Mouse (Mus musculus) liver, postnatal 0 days (tissue): ENCODE data around the gene Fbxo22. TPM values are rescaled to one million over a fixed set of nuclear protein-coding genes. Genes with fewer than 3 reads are reported as not detected.
"Not testable (repeated sequence)": the region's sequence is repeated elsewhere in the genome, so short reads cannot be mapped to it uniquely, and the experiment has no call there.

Experiments used
- ATAC-seq: fragments of 200-750 bp; cut with Nextera tagmentation; 2 replicates; pipeline ENCODE4 v1.8.0; 2017; ENCODE audit warnings: mild to moderate bottlenecking, moderate library complexity
- DNase-seq: peaks from one replicate; pipeline ENCODE4 v3.0.0-alpha.2; 2016
- H3K27ac ChIP-seq: fragments of 300-500 bp; sonication (generic); 2 replicates; pipeline ENCODE4 v1.5.1; 2014; ENCODE audit warnings: antibody characterized with exemption, moderate library complexity, mild to moderate bottlenecking, low read depth
- H3K27me3 ChIP-seq: fragments of 300-500 bp; sonication (generic); 2 replicates; pipeline ENCODE4 v1.6.1; 2014; ENCODE audit warnings: low read length, control low read depth, mixed read lengths; ENCODE audit not compliant: insufficient read depth
- H3K36me3 ChIP-seq: fragments of 300-500 bp; sonication (generic); replicated peaks from 2 replicates; pipeline ENCODE4 v1.6.1; 2014; ENCODE audit warnings: mild to moderate bottlenecking, control low read depth, low read length, moderate library complexity, mixed read lengths; ENCODE audit not compliant: insufficient read depth
- H3K4me1 ChIP-seq: fragments of 300-500 bp; sonication (generic); 2 replicates; pipeline ENCODE4 v1.6.1; 2014; ENCODE audit warnings: antibody characterized with exemption, mild to moderate bottlenecking, control low read depth; ENCODE audit not compliant: insufficient read depth
- H3K4me2 ChIP-seq: fragments of 300-500 bp; sonication (generic); 2 replicates; pipeline ENCODE4 v1.6.1; 2014; ENCODE audit warnings: low read depth, mild to moderate bottlenecking, low read length, moderate library complexity, mixed read lengths
- H3K4me3 ChIP-seq: fragments of 300-500 bp; sonication (generic); 2 replicates; pipeline ENCODE4 v1.5.1; 2014; ENCODE audit warnings: low read depth, low read length
- H3K9ac ChIP-seq: fragments of 300-500 bp; sonication (generic); replicated peaks from 2 replicates; pipeline ENCODE4 v1.6.1; 2014; ENCODE audit warnings: mild to moderate bottlenecking, moderate library complexity
- H3K9me3 ChIP-seq: fragments of 300-500 bp; sonication (generic); 2 replicates; pipeline ENCODE4 v1.6.1; 2016; ENCODE audit warnings: mild to moderate bottlenecking, control low read depth, low read length, mixed read lengths
- CTCF ChIP-seq: sonication (generic); IDR thresholded peaks from 2 replicates; pipeline ENCODE4 v1.5.1; 2016; ENCODE audit warnings: antibody characterized with exemption, low read depth
- EP300 ChIP-seq: IDR thresholded peaks from 2 replicates; pipeline ENCODE4 v1.6.1; 2016; ENCODE audit warnings: antibody characterized with exemption, low read depth, mild to moderate bottlenecking
- WGBS: fragments of 180-500 bp; shearing (Covaris S2); extraction: QIAGEN DNeasy Blood & Tissue Kit; methylation state at CpG from one replicate; pipeline ENCODE4 v1.1.7; 2014; ENCODE audit not compliant: insufficient replicate concordance; 5-methylcytosine and 5-hydroxymethylcytosine counted together
- polyA plus RNA-seq: library from polyadenylated mRNA; unstranded; fragments of >200 nt; fragmentation: Nextera tagmentation; extraction: Ambion mirVana; gene quantifications from 2 replicates; pipeline ENCODE4 v1.2.1, GENCODE M21; 2015

Gene Fbxo22
- polyA plus RNA-seq, 1 experiment from 2014 or later: 25.0 TPM

DNA sequence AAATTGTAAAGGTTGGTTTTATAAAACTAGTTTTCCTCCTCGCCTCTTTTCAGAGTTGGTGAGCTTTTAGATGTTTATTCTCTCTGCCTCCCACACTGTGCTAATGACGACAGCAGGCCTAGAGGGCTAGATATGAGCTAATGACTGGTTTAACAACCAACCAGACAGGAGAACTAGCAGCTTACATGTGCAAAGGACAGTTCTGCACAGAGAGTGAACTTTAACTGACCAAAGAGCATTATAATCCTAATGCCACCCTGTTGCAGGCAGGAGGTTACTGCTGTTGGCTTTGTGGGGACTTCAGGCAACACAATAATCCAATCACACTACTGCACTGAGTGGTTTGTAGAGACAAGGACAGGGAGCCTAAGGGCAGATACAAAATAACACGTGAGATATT, 34.6 kb downstream of the Fbxo22 start:
- Histone ChIP-seq H3K4me3 (no peak overlapping the region), H3K36me3 (no peaks in the 10 kb centered on the region; the same call in 1 of the 2 replicates), H3K27ac (no peak overlapping the region), H3K4me2 (no peak overlapping the region), H3K4me1 (no peaks in the 10 kb centered on the region; the same call in none of the 2 replicates), H3K9ac (no peak overlapping the region), H3K9me3 (no peaks in the 10 kb centered on the region), H3K27me3 (no peaks in the 10 kb centered on the region)
- WGBS: 64% methylated on average over 3 of the region's 3 CpGs
- DNase-seq (no peak), ATAC-seq (no peak)
- TF ChIP-seq EP300 (no peak), CTCF (no peak)

DNA sequence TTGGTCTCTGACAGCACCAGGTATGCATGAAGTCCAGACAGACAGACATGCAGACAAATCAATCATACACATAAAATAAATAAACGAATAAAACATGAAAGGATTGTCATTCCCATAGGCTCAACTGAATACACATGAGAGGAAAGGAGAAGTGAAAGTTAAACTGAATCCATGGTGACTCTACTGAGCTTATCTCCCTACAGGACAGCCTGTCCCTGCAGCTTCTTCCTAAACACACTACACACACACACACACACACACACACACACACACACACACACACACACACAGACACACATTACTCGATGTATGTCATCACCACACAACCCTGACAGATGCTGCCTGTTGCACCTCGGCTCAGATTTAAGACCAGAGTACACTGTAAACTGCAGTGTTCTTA, 35.4 kb downstream of the Fbxo22 start:
- Histone ChIP-seq H3K9ac (no peak overlapping the region), H3K9me3 (no peaks in the 10 kb centered on the region), H3K4me1 (no peaks in the 10 kb centered on the region; the same call in none of the 2 replicates), H3K4me3 (no peak overlapping the region), H3K27me3 (no peaks in the 10 kb centered on the region), H3K36me3 (no peaks in the 10 kb centered on the region; the same call in 1 of the 2 replicates), H3K27ac (no peak overlapping the region), H3K4me2 (no peak overlapping the region)
- DNase-seq (no peak), ATAC-seq (peak; percentile 43; the same call in 1 of the 2 replicates)
- 49% methylated on average over 3 of the region's 3 CpGs for WGBS
- no peak for TF ChIP-seq EP300
- TF ChIP-seq CTCF: no peak

DNA sequence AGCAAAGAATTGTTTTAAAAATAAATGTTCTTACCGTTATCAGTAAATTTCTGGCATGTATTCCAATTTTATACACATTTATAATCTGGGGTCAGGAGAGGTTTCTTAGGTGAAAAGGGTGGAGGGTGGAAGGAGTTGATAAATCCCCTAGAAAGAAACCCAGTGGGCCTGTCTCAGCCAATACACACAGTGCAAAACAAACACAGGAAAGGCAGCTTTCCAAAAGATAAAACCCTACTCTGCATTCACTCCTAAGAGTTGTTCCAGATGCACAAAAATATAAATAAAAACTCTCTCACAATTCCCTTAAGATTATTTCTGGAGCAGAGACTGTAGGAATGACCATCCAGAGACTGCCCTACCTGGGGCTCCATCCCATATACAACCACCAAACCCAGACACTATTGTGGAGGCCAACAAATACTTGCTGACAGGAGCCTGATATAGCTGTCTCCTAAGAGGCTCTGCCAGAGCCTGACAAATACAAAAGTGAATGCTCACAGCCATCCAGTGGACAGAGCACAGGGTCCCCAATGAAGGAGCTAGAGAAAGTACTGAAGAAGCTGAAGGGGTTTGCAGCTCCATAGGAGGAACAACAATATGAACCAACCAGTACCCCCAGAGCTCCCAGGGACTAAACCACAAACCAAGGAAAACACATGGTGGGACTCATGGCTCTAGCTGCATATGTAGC, 36.5 kb downstream of the Fbxo22 start:
- WGBS: 70% methylated on average over 1 of the region's 1 CpGs

DNA sequence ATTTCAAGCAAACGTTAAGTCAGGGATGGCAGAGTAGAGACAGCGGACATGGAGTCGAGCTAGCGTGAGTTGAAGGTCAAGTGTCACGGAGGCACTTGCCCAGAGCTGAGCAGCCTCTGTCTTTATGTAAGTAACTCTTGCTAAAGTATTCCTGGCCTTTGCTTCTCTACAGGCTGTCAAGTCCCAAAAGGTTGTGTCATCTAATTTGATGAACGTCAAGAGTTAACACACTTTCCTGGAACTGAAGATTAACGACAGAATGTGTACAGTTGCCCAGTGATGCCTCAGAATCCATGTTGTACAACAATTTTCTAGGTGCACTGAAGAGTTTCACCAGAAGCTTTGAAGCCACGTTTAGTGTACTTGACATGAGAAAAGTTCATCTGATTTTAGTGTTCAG, 37.7 kb downstream of the Fbxo22 start:
- Histone ChIP-seq H3K4me2 (no peak overlapping the region), H3K27me3 (no peaks in the 10 kb centered on the region), H3K9ac (no peak overlapping the region), H3K9me3 (no peaks in the 10 kb centered on the region), H3K4me3 (no peak overlapping the region), H3K27ac (no peak overlapping the region), H3K4me1 (no peaks in the 10 kb centered on the region; the same call in none of the 2 replicates), H3K36me3 (no peaks in the 10 kb centered on the region)
- TF ChIP-seq CTCF (no peak), EP300 (no peak)
- ATAC-seq (no peak), DNase-seq (no peak)
- WGBS: 70% methylated on average over 8 of the region's 8 CpGs

More for the DNA sequence above, 36.5 kb downstream of the Fbxo22 start:
- not testable (repeated sequence) for H3K4me1 ChIP-seq, H3K27me3 ChIP-seq, ATAC-seq, H3K4me2 ChIP-seq, DNase-seq, H3K27ac ChIP-seq, H3K4me3 ChIP-seq, H3K9me3 ChIP-seq, H3K9ac ChIP-seq, H3K36me3 ChIP-seq

DNA sequence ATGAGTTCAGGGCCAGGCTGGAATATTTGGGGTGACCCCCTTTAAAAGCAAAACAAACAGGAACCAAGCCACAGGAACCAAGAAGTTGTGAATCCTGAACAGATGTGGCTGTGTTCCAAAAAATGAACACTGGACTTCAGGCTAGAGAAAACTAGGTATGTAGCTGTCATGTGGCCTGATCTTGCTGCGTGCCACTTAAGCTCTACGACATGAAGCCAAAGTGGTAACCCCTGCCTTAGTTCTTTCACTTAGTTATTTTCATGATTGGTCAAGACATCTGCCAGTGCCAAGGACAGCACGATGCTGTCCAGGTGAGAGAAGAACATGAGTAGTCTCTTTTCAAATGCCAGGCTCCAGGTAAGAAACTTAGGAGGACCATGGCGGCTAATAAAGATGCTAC, 38.2 kb downstream of the Fbxo22 start:
- H3K27ac ChIP-seq: no peak overlapping the region
- 82% methylated on average over 4 of the region's 4 CpGs for WGBS
- H3K4me2 ChIP-seq: no peak overlapping the region
- no peaks in the 10 kb centered on the region; the same call in none of the 2 replicates for H3K4me1 ChIP-seq
- no peak for DNase-seq
- H3K9ac ChIP-seq: no peak overlapping the region
- no peaks in the 10 kb centered on the region for H3K9me3 ChIP-seq
- TF ChIP-seq CTCF: no peak
- no peak for TF ChIP-seq EP300
- H3K4me3 ChIP-seq: no peak overlapping the region
- H3K36me3 ChIP-seq: no peaks in the 10 kb centered on the region
- no peak for ATAC-seq
- H3K27me3 ChIP-seq: no peaks in the 10 kb centered on the region

DNA sequence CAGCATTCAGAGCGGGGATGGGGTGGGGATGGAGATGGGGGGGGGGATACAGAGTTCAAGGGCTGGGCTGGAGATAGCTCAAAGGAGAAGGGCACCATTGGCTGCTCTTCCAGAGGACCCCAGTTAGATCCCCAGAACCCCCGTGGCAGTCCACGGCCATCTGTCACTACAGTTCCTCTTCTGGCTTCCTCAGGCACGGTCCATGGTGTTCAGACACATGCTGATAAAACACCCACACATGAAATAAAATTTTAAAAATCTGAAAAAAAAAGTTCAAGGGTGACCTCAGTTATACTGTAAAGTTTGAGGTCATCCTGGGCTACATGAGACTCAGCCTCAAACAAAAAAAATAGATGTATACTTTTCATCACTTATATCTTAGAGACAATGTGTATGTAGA, 39.7 kb downstream of the Fbxo22 start:
- Histone ChIP-seq H3K27me3 (no peaks in the 10 kb centered on the region), H3K27ac (no peak overlapping the region), H3K4me1 (no peaks in the 10 kb centered on the region; the same call in 1 of the 2 replicates), H3K9ac (no peak overlapping the region), H3K4me3 (no peak overlapping the region), H3K9me3 (no peaks in the 10 kb centered on the region), H3K4me2 (no peak overlapping the region), H3K36me3 (no peaks in the 10 kb centered on the region)
- TF ChIP-seq EP300 (no peak), CTCF (no peak)
- no peak for DNase-seq
- 49% methylated on average over 4 of the region's 4 CpGs for WGBS
- no peak for ATAC-seq
